Mouse (Mus musculus) forebrain, embryonic 16.5 days (tissue): Measurements from ENCODE around the gene Kansl1. TPM values are rescaled to one million over a fixed set of nuclear protein-coding genes. Genes with fewer than 3 reads are reported as not detected.
"Not testable (repeated sequence)": the region's sequence is repeated elsewhere in the genome, so short reads cannot be mapped to it uniquely, and the experiment has no call there.

Experiments used
- ATAC-seq: fragments of 200-750 bp; cut with Nextera tagmentation; 2 replicates; pipeline ENCODE4 v1.8.0; 2017; ENCODE audit warnings: mild to moderate bottlenecking, moderate library complexity
- H3K27ac ChIP-seq: fragments of 300-500 bp; sonication (generic); 2 replicates; pipeline ENCODE4 v1.5.1; 2014; ENCODE audit warnings: low read length, control low read depth
- H3K27me3 ChIP-seq: fragments of 300-500 bp; sonication (generic); replicated peaks from 2 replicates; pipeline ENCODE4 v1.6.1; 2014; ENCODE audit warnings: low read length; ENCODE audit not compliant: control insufficient read depth, insufficient read depth
- H3K36me3 ChIP-seq: fragments of 300-500 bp; sonication (generic); 2 replicates; pipeline ENCODE4 v1.6.1; 2014; ENCODE audit not compliant: control insufficient read depth, insufficient read depth
- H3K4me1 ChIP-seq: fragments of 300-500 bp; sonication (generic); replicated peaks from 2 replicates; pipeline ENCODE4 v1.6.1; 2014; ENCODE audit warnings: low read length; ENCODE audit not compliant: control insufficient read depth, insufficient read depth
- H3K4me2 ChIP-seq: fragments of 300-500 bp; sonication (generic); 2 replicates; pipeline ENCODE4 v1.6.1; 2014; ENCODE audit warnings: mild to moderate bottlenecking, low read length, control low read depth
- H3K4me3 ChIP-seq: fragments of 300-500 bp; sonication (generic); replicated peaks from 2 replicates; pipeline ENCODE4 v1.5.1; 2014; ENCODE audit warnings: mild to moderate bottlenecking, low read length, control low read depth
- H3K9ac ChIP-seq: fragments of 300-500 bp; sonication (generic); replicated peaks from 2 replicates; pipeline ENCODE4 v1.6.1; 2014; ENCODE audit warnings: low read depth, low read length, control low read depth
- H3K9me3 ChIP-seq: fragments of 300-500 bp; sonication (generic); 2 replicates; pipeline ENCODE4 v1.6.1; 2016; ENCODE audit warnings: low read length; ENCODE audit not compliant: control insufficient read depth
- WGBS: fragments of 180-500 bp; shearing (Covaris S2); extraction: QIAGEN DNeasy Blood & Tissue Kit; methylation state at CpG from one replicate; pipeline ENCODE4 v1.1.7; 2014; 5-methylcytosine and 5-hydroxymethylcytosine counted together
- polyA plus RNA-seq: library from polyadenylated mRNA; unstranded; fragments of >200 nt; fragmentation: Nextera tagmentation; extraction: Ambion mirVana; gene quantifications from 2 replicates; pipeline ENCODE4 v1.2.1, GENCODE M21; 2015

The Kansl1 gene
- polyA plus RNA-seq, 1 experiment from 2014 or later, result 32.5 TPM

DNA sequence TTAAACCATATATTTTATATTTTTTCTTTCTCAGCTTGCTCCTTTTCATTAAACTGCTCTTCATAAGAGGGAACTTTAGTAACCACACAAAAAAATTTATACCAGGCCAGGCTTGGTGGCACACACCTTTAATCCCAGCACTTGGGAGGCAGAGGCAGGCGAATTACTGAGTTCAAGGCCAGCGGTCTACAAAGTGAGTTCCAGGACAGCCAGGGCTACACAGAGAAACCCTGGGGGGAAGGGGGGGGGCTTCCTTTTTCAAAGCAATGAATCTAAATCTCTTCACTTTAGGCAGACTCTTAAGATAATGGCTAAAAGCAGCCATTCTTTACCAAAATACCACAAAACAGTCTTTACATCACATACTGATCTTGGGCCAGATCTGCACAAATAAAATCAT, 9.0 kb downstream of the Kansl1 start:
- H3K4me3 ChIP-seq, result no peak overlapping the region
- H3K4me1 ChIP-seq, result no peaks in the 10 kb centered on the region
- no peak overlapping the region for H3K27ac ChIP-seq
- no peak for ATAC-seq
- no peaks in the 10 kb centered on the region for H3K9me3 ChIP-seq
- H3K27me3 ChIP-seq, result no peaks in the 10 kb centered on the region
- no peak overlapping the region for H3K4me2 ChIP-seq
- 90% methylated on average over 2 of the region's 2 CpGs for WGBS
- H3K36me3 ChIP-seq, result peaks cover 6% of the 10 kb centered on the region; the same call in 1 of the 2 replicates
- H3K9ac ChIP-seq, result no peak overlapping the region

DNA sequence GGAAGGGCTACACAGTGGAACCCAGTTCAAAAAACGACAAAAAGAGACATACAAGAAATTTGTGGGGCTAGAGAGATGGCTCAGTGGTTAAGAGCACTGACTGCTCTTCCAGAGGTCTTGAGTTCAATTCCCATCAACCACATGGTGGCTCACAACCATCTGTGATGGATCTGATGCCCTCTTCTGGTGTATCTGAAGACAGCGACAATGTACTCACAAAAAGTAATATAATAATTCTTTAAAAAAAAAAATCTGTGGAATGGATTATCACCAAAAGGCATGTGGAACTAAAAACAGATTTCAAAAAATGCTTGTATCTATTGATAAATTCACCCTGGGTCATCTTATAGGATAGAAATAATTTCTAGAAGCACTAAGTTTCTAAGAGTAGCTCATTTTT, 10.2 kb downstream of the Kansl1 start:
- 84% methylated on average over 2 of the region's 2 CpGs for WGBS
- no peak overlapping the region for H3K4me2 ChIP-seq
- H3K27ac ChIP-seq, result no peak overlapping the region
- ATAC-seq, result no peak
- H3K4me3 ChIP-seq, result no peak overlapping the region
- peaks cover 6% of the 10 kb centered on the region; the same call in 1 of the 2 replicates for H3K36me3 ChIP-seq
- H3K4me1 ChIP-seq, result no peaks in the 10 kb centered on the region
- H3K9ac ChIP-seq, result no peak overlapping the region
- H3K27me3 ChIP-seq, result no peaks in the 10 kb centered on the region
- H3K9me3 ChIP-seq, result no peaks in the 10 kb centered on the region

DNA sequence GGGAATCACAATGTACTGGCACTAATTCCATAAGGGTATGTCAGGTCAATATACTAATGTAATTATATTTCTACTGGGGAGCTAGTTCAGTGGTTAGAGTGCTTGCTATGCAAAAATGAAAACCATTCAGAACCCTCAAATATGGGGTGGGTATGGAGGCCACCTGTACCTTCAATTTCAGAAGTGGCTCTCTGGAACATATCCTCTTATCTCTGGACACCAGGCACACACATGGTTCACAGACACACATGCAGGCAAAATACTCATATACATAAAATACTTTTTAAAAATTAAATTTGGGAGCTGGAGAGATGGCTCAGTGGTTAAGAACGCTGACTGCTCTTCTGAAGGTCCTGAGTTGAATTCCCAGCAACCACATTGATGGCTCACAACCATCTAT, 16.0 kb downstream of the Kansl1 start:
- H3K36me3 ChIP-seq, result no peaks in the 10 kb centered on the region
- ATAC-seq, result no peak
- no peaks in the 10 kb centered on the region for H3K4me1 ChIP-seq
- no peak overlapping the region for H3K4me2 ChIP-seq
- 100% methylated on average over 1 of the region's 1 CpGs for WGBS
- no peak overlapping the region for H3K4me3 ChIP-seq
- no peak overlapping the region for H3K9ac ChIP-seq
- H3K9me3 ChIP-seq, result no peaks in the 10 kb centered on the region
- H3K27ac ChIP-seq, result no peak overlapping the region
- H3K27me3 ChIP-seq, result no peaks in the 10 kb centered on the region

DNA sequence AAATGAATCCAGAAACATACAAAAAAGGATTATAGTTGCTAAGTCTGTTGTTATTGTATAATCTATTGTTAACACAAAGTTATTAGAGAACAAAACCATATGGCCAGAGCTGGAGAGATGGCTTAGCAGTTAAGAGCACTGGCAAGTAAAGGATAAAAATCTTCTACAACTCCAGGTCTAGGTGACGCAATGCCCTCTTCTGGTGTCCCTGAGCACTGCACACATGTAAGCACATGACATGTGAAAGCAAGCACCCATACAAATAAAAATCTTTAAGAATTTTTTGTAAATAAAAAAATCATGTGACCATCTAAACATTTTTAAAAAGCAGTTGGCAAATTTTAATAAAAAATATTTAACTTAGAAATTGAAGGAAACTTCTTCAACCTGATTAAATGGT, 17.4 kb downstream of the Kansl1 start:
- Histone ChIP-seq H3K27me3 (no peaks in the 10 kb centered on the region), H3K27ac (no peak overlapping the region), H3K9ac (no peak overlapping the region), H3K9me3 (no peaks in the 10 kb centered on the region), H3K4me2 (no peak overlapping the region), H3K4me3 (no peak overlapping the region), H3K36me3 (no peaks in the 10 kb centered on the region), H3K4me1 (0 out of 2 replicates have a peak, but pooled peaks cover 1% of the 10 kb centered on the region)
- 100% methylated on average over 1 of the region's 1 CpGs for WGBS
- ATAC-seq, result no peak

DNA sequence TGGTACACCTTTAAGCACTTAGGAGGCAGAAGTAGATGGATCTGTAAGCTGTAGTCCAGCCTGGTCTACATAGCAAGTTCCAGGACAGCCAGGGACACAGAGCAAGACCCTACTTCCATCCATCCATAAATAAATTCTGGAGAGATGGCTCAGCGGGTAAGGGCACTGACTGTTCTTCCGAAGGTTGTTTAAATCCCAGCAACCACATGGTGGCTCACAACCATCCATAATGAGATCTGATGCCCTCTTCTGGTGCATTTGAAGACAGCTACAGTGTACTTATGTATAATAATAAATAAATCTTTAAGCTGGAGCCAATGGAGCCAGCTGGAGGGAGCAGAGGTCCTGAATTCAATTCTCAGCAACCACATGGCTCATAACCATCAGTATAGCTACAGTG, 20.2 kb downstream of the Kansl1 start:
- not testable (repeated sequence) for H3K36me3 ChIP-seq, H3K4me2 ChIP-seq, H3K27ac ChIP-seq, H3K27me3 ChIP-seq, H3K9ac ChIP-seq, ATAC-seq, H3K4me3 ChIP-seq, H3K4me1 ChIP-seq, H3K9me3 ChIP-seq
- WGBS, result 55% methylated on average over 2 of the region's 2 CpGs

DNA sequence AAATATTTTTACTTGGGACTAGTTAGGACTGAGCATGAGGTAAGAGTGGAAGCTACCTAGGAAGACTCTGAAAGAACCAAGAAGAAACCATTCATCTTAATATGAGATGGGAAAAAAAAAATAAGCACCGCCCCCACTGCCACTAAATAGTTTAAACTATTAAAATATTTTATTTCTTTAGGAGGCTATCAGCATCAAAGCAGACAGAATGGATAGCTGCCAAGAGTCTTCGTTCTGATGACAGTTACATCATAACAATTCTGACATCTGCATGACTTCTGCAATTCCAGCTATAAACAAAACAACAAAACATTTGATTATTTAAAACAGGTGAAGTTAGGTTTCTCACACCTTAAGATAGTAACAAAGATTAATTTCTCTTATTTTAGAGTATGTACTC, 23.1 kb downstream of the Kansl1 start:
- Histone ChIP-seq H3K9me3 (no peaks in the 10 kb centered on the region), H3K4me1 (peaks cover 9% of the 10 kb centered on the region; the same call in 1 of the 2 replicates), H3K27ac (no peak overlapping the region), H3K27me3 (no peaks in the 10 kb centered on the region), H3K4me3 (no peak overlapping the region), H3K9ac (no peak overlapping the region), H3K4me2 (no peak overlapping the region), H3K36me3 (no peaks in the 10 kb centered on the region)
- ATAC-seq, result no peak
- 71% methylated on average over 2 of the region's 2 CpGs for WGBS

DNA sequence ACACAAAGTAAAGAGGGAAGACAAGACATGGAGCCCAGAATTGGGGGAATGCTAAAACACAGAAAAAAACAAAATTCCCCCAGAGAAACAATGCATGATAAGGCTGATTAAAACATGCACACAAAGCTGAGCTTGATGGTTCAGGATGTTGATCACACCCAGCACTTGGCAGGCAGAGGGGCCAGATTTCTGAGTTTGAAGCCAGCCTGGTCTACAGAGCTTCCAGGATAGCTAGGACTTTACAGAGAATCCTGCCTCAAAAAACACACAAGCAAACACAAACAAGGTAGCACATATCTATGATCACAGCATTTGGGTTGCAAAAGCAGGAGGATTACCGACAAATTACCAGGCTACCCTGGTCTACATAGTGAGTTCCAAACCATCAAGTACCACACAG, 23.6 kb downstream of the Kansl1 start:
- Histone ChIP-seq H3K27me3 (no peaks in the 10 kb centered on the region), H3K36me3 (no peaks in the 10 kb centered on the region), H3K9ac (no peak overlapping the region), H3K9me3 (no peaks in the 10 kb centered on the region), H3K27ac (no peak overlapping the region), H3K4me2 (no peak overlapping the region), H3K4me3 (no peak overlapping the region), H3K4me1 (peaks cover 9% of the 10 kb centered on the region; the same call in 1 of the 2 replicates)
- WGBS, result 100% methylated on average over 1 of the region's 1 CpGs
- no peak for ATAC-seq

DNA sequence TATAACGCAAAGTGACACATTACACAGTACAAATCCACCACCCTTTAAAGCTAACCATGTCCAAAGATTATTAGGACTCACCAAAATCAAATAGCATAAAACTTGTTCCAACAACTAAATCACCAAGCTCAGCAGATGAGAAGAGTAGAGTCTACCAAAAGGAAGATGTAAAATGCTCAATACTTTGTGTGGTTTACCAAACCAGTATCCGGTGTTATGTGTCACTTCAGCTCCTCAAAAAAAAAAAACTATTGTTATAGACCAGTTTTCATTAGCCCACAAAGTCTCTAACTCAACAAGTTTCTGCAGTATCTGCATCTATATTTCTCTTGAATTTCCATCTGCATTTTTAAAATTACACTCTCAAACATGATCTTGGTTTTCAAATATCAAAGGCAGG, 25.3 kb downstream of the Kansl1 start:
- H3K27me3 ChIP-seq, result no peaks in the 10 kb centered on the region
- no peaks in the 10 kb centered on the region for H3K9me3 ChIP-seq
- H3K4me1 ChIP-seq, result peaks cover 11% of the 10 kb centered on the region
- WGBS, result 48% methylated on average over 2 of the region's 2 CpGs
- ATAC-seq, result no peak
- peak overlapping the region; percentile 80 for H3K4me3 ChIP-seq
- H3K27ac ChIP-seq, result no peak overlapping the region
- peak overlapping the region; percentile 61 for H3K4me2 ChIP-seq
- H3K9ac ChIP-seq, result no peak overlapping the region
- no peaks in the 10 kb centered on the region for H3K36me3 ChIP-seq

DNA sequence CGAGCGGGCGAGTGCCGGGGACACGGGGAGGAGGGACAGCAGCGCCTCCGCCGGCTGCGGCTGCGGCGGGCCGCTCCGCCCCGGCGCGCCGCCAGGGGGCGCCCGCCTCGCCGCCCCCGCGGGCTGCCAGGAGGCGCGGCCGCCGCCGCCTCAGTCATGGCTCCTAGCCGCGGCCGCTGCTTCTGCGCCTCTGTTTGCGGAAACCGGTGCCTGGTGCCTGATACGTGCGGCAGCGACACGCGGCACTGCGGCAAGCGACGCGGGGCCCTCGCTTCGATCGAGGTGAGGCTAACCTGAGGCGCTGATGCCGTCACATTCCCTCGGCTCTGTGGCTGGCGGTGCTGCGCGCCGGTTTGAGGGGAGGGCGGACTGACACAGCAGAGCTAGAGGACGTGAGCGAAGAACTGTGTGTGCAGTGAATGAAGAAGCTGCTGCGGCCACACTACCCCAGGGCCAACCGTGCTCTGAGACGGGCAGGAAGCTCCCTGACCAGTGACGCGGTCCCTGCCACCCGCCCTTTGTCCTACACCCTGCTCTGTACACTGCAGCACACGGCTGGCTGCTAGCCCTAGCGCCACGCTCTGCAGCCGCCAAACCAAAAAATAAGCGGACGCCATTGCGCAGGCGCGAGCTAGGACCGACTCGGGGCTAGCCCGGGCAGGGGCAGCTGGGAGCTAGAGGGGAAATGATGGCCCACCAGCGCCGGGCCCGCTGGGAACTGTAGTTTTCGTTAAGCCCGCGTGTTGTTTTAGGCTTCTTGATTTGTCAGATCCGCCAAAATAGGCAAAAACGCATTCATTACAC, 26.1 kb downstream of the Kansl1 start:
- peak overlapping the region; percentile 61 for H3K4me2 ChIP-seq
- ATAC-seq, result peak; percentile 93
- peaks cover 18% of the 10 kb centered on the region for H3K4me1 ChIP-seq
- peak overlapping the region; percentile 80 for H3K4me3 ChIP-seq
- no peaks in the 10 kb centered on the region for H3K9me3 ChIP-seq
- no peaks in the 10 kb centered on the region for H3K27me3 ChIP-seq
- WGBS, result under 1% methylated on average over 73 of the region's 82 CpGs
- H3K27ac ChIP-seq, result peak overlapping the region; percentile 100
- H3K36me3 ChIP-seq, result no peaks in the 10 kb centered on the region
- peak overlapping the region; percentile 99 for H3K9ac ChIP-seq
